Mouse (Mus musculus): ENCODE results near the gene Csf2rb2. TPM values are rescaled to one million over a fixed set of nuclear protein-coding genes. Genes with fewer than 3 reads are reported as not detected.
"Not testable (repeated sequence)": the region's sequence is repeated elsewhere in the genome, so short reads cannot be mapped to it uniquely, and the experiment has no call there.

Gene Csf2rb2
- total RNA-seq, 1 experiment = 0.09 TPM

- no peak for DNase-seq (ENCODE audit: low read depth, low spot score)
Measured at GRCm38 (mm10) chr15:78300773-78301172, 4.7 kb downstream of the Csf2rb2 start.

GRCm38 (mm10) chr15:78299641-78300040, 5.9 kb downstream of the Csf2rb2 start:
- Histone ChIP-seq H3K27ac (ENCODE audit: insufficient read depth, low read depth, low read length, poor library complexity, severe bottlenecking) (no peak overlapping the region), H3K9ac (ENCODE audit: insufficient read depth, low read depth, low read length, poor library complexity, severe bottlenecking) (no peak overlapping the region), H3K4me3 (ENCODE audit: insufficient read depth in 1 of 2, low read depth in 1 of 2, low read length in 2 of 2, poor library complexity in 1 of 2, severe bottlenecking in 1 of 2) (no peak overlapping the region), H3K4me1 (ENCODE audit: control insufficient read depth in 2 of 2, insufficient read depth in 2 of 2, low read length in 2 of 2, poor library complexity in 1 of 2) (no peaks in the 10 kb centered on the region), H3K36me3 (ENCODE audit: control insufficient read depth, insufficient read depth, low read length, poor library complexity, severe bottlenecking) (no peaks in the 10 kb centered on the region), H3K9me3 (ENCODE audit: control insufficient read depth, insufficient read depth, low read depth, low read length) (no peaks in the 10 kb centered on the region)
- in situ Hi-C loops (cut with MboI; ENCODE audit: low sequenced_read_pairs in 2 of 2, unreplicated experiment in 2 of 2) = no loop called here
- TF ChIP-seq MAFK (IDR thresholded peaks at IDR 0.05; ENCODE audit: insufficient read depth, low read depth, low read length) (no peak), ZNF384 (IDR thresholded peaks at IDR 0.05; ENCODE audit: low read depth, low read length) (no peak), CHD2 (IDR thresholded peaks at IDR 0.05; ENCODE audit: low read depth, low read length) (no peak)
- no peak for DNase-seq (ENCODE audit: low read depth, low spot score)

More at GRCm38 (mm10) chr15:78300773-78301172, 4.7 kb downstream of the Csf2rb2 start:
- in situ Hi-C loops (cut with MboI; ENCODE audit: low sequenced_read_pairs in 2 of 2, unreplicated experiment in 2 of 2) = no loop called here
- Histone ChIP-seq H3K9me3 (ENCODE audit: control insufficient read depth, insufficient read depth, low read depth, low read length) (no peaks in the 10 kb centered on the region), H3K4me1 (ENCODE audit: control insufficient read depth in 2 of 2, insufficient read depth in 2 of 2, low read length in 2 of 2, poor library complexity in 1 of 2) (no peaks in the 10 kb centered on the region), H3K27ac (ENCODE audit: insufficient read depth, low read depth, low read length, poor library complexity, severe bottlenecking) (no peak overlapping the region), H3K36me3 (ENCODE audit: control insufficient read depth, insufficient read depth, low read length, poor library complexity, severe bottlenecking) (no peaks in the 10 kb centered on the region), H3K9ac (ENCODE audit: insufficient read depth, low read depth, low read length, poor library complexity, severe bottlenecking) (no peak overlapping the region), H3K4me3 (ENCODE audit: insufficient read depth in 1 of 2, low read depth in 1 of 2, low read length in 2 of 2, poor library complexity in 1 of 2, severe bottlenecking in 1 of 2) (no peak overlapping the region)
- TF ChIP-seq HCFC1 (IDR thresholded peaks at IDR 0.05; ENCODE audit: borderline replicate concordance, insufficient read depth, low read length) (no peak), MAFK (IDR thresholded peaks at IDR 0.05; ENCODE audit: insufficient read depth, low read depth, low read length) (no peak), ZC3H11A (IDR thresholded peaks at IDR 0.05; ENCODE audit: borderline replicate concordance, low read depth, low read length) (no peak), ZNF384 (IDR thresholded peaks at IDR 0.05; ENCODE audit: low read depth, low read length) (no peak)

GRCm38 (mm10) chr15:78298558-78298957, 7.0 kb downstream of the Csf2rb2 start:
- Histone ChIP-seq H3K4me1 (ENCODE audit: control insufficient read depth in 2 of 2, insufficient read depth in 2 of 2, low read length in 2 of 2, poor library complexity in 1 of 2) (no peaks in the 10 kb centered on the region), H3K36me3 (ENCODE audit: control insufficient read depth, insufficient read depth, low read length, poor library complexity, severe bottlenecking) (no peaks in the 10 kb centered on the region), H3K9me3 (ENCODE audit: control insufficient read depth, insufficient read depth, low read depth, low read length) (no peaks in the 10 kb centered on the region), H3K4me3 (ENCODE audit: insufficient read depth in 1 of 2, low read depth in 1 of 2, low read length in 2 of 2, poor library complexity in 1 of 2, severe bottlenecking in 1 of 2) (no peak overlapping the region), H3K27ac (ENCODE audit: insufficient read depth, low read depth, low read length, poor library complexity, severe bottlenecking) (no peak overlapping the region), H3K9ac (ENCODE audit: insufficient read depth, low read depth, low read length, poor library complexity, severe bottlenecking) (no peak overlapping the region)
- in situ Hi-C loops (cut with MboI; ENCODE audit: low sequenced_read_pairs in 2 of 2, unreplicated experiment in 2 of 2) = no loop called here
- no peak for DNase-seq (ENCODE audit: low read depth, low spot score)
- TF ChIP-seq MAFK (IDR thresholded peaks at IDR 0.05; ENCODE audit: insufficient read depth, low read depth, low read length) = no peak
- TF ChIP-seq CHD2 (IDR thresholded peaks at IDR 0.05; ENCODE audit: low read depth, low read length) = no peak
- TF ChIP-seq ZNF384 (IDR thresholded peaks at IDR 0.05; ENCODE audit: low read depth, low read length) = no peak
- no peak for TF ChIP-seq HCFC1 (IDR thresholded peaks at IDR 0.05; ENCODE audit: borderline replicate concordance, insufficient read depth, low read length)
- TF ChIP-seq ZC3H11A (IDR thresholded peaks at IDR 0.05; ENCODE audit: borderline replicate concordance, low read depth, low read length) = no peak

GRCm38 (mm10) chr15:78293716-78294115, 11.8 kb downstream of the Csf2rb2 start:
- Histone ChIP-seq H3K9me3 (ENCODE audit: control insufficient read depth, insufficient read depth, low read depth, low read length) (no peaks in the 10 kb centered on the region), H3K9ac (ENCODE audit: insufficient read depth, low read depth, low read length, poor library complexity, severe bottlenecking) (no peak overlapping the region), H3K4me3 (ENCODE audit: insufficient read depth in 1 of 2, low read depth in 1 of 2, low read length in 2 of 2, poor library complexity in 1 of 2, severe bottlenecking in 1 of 2) (no peak overlapping the region), H3K4me1 (ENCODE audit: control insufficient read depth in 2 of 2, insufficient read depth in 2 of 2, low read length in 2 of 2, poor library complexity in 1 of 2) (no peaks in the 10 kb centered on the region), H3K36me3 (ENCODE audit: control insufficient read depth, insufficient read depth, low read length, poor library complexity, severe bottlenecking) (no peaks in the 10 kb centered on the region), H3K27ac (ENCODE audit: insufficient read depth, low read depth, low read length, poor library complexity, severe bottlenecking) (no peak overlapping the region)
- no peak for TF ChIP-seq CHD2 (IDR thresholded peaks at IDR 0.05; ENCODE audit: low read depth, low read length)
- no peak for DNase-seq (ENCODE audit: low read depth, low spot score)
- in situ Hi-C loops (cut with MboI; ENCODE audit: low sequenced_read_pairs in 2 of 2, unreplicated experiment in 2 of 2) = no loop called here

GRCm38 (mm10) chr15:78293228-78293627, 12.3 kb downstream of the Csf2rb2 start:
- H3K27ac ChIP-seq (ENCODE audit: insufficient read depth, low read depth, low read length, poor library complexity, severe bottlenecking); DNase-seq (ENCODE audit: low read depth, low spot score); in situ Hi-C loops (cut with MboI; ENCODE audit: low sequenced_read_pairs in 2 of 2, unreplicated experiment in 2 of 2): not testable (repeated sequence)

GRCm38 (mm10) chr15:78289775-78290174, 15.7 kb downstream of the Csf2rb2 start:
- H3K4me3 ChIP-seq (ENCODE audit: insufficient read depth in 1 of 2, low read depth in 1 of 2, low read length in 2 of 2, poor library complexity in 1 of 2, severe bottlenecking in 1 of 2); in situ Hi-C loops (cut with MboI; ENCODE audit: low sequenced_read_pairs in 2 of 2, unreplicated experiment in 2 of 2); H3K36me3 ChIP-seq (ENCODE audit: control insufficient read depth, insufficient read depth, low read length, poor library complexity, severe bottlenecking); H3K4me1 ChIP-seq (ENCODE audit: control insufficient read depth in 2 of 2, insufficient read depth in 2 of 2, low read length in 2 of 2, poor library complexity in 1 of 2); H3K27ac ChIP-seq (ENCODE audit: insufficient read depth, low read depth, low read length, poor library complexity, severe bottlenecking); H3K9ac ChIP-seq (ENCODE audit: insufficient read depth, low read depth, low read length, poor library complexity, severe bottlenecking); H3K9me3 ChIP-seq (ENCODE audit: control insufficient read depth, insufficient read depth, low read depth, low read length); DNase-seq (ENCODE audit: low read depth, low spot score): not testable (repeated sequence)

More at GRCm38 (mm10) chr15:78293228-78293627, 12.3 kb downstream of the Csf2rb2 start:
- not testable (repeated sequence) for H3K36me3 ChIP-seq (ENCODE audit: control insufficient read depth, insufficient read depth, low read length, poor library complexity, severe bottlenecking); H3K9me3 ChIP-seq (ENCODE audit: control insufficient read depth, insufficient read depth, low read depth, low read length); H3K4me3 ChIP-seq (ENCODE audit: insufficient read depth in 1 of 2, low read depth in 1 of 2, low read length in 2 of 2, poor library complexity in 1 of 2, severe bottlenecking in 1 of 2); H3K4me1 ChIP-seq (ENCODE audit: control insufficient read depth in 2 of 2, insufficient read depth in 2 of 2, low read length in 2 of 2, poor library complexity in 1 of 2); H3K9ac ChIP-seq (ENCODE audit: insufficient read depth, low read depth, low read length, poor library complexity, severe bottlenecking)
